Mouse (Mus musculus): ENCODE data around the gene Nat8f5. TPM values are rescaled to one million over a fixed set of nuclear protein-coding genes. Genes with fewer than 3 reads are reported as not detected.
"Not testable (repeated sequence)": the region's sequence is repeated elsewhere in the genome, so short reads cannot be mapped to it uniquely, and the experiment has no call there.

Gene Nat8f5
- polyA plus RNA-seq (2015; fragmentation: Nextera tagmentation; extraction: Ambion mirVana), result not detected in 2 replicates

DNA sequence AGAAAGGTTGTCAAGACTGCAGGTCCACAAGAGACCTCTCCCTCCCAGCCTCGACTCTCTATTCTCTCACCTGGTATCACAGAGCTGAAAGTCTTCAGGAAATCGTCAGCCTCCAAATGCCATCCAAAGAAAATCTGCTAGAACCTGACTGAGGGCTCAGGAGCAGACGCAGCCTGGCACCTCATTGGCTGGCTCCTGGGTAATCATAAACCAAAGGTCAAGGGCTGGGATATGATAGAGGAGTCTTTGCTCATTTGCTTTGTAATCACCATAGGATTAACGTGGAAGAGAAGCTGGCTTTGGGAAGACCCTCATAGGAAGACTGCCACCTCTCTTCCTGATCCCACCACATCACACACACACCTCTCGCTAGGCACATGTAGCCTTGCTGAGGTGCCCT is at the start of gene Nat8f5, which contains the start of gene Nat8f6:
Nat8f5 (minus strand) TSS at position 136 of the 400 bp plus-strand sequence.
Nat8f6 (minus strand) TSS at position 118 of the 400 bp plus-strand sequence.
- H3K4me2 ChIP-seq, result no peak within 1 kb of the TSS
- H3K36me3 ChIP-seq (ENCODE audit: poor library complexity, severe bottlenecking), result no peaks in the 10 kb centered on the region
- 91% methylated on average over 5 of the region's 5 CpGs for WGBS
- H3K27me3 ChIP-seq, result no peaks in the 10 kb centered on the region
- no peaks in the 10 kb centered on the region for H3K4me1 ChIP-seq
- H3K9me3 ChIP-seq (replicated peaks), result no peaks in the 10 kb centered on the region
- ATAC-seq, result no peak
- H3K4me3 ChIP-seq, result no peak within 1 kb of the TSS
- H3K9ac ChIP-seq, result no peak within 1 kb of the TSS
- no peak within 1 kb of the TSS for H3K27ac ChIP-seq

DNA sequence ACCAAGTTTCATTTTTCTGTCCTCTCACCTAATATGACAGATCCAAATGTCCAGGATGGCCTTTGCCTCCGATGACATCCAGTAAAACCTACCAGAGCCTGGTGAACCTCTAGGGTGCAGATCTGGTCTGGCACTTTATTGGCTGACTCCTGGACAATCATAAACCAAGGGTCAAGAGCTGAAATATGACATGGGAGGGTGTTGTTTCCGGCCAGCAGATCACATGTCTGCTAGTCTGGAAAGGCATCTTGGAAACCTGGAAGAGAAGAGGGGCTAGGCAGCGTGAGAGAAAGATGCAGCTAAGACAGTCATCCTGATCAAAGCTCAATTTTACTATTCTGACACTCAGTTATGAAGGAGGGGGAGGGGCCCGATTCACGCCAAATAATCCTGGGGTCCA is 48.2 kb upstream of the Nat8f5 start, which contains the start of gene Nat8f2:
Nat8f2 (minus strand) TSS at position 153 of the 400 bp plus-strand sequence.
- not testable (repeated sequence) for H3K27me3 ChIP-seq; H3K4me2 ChIP-seq; H3K9ac ChIP-seq; H3K4me3 ChIP-seq; H3K27ac ChIP-seq; H3K36me3 ChIP-seq (ENCODE audit: poor library complexity, severe bottlenecking); ATAC-seq; H3K4me1 ChIP-seq; H3K9me3 ChIP-seq (replicated peaks)
- WGBS, result 83% methylated on average over 5 of the region's 5 CpGs

DNA sequence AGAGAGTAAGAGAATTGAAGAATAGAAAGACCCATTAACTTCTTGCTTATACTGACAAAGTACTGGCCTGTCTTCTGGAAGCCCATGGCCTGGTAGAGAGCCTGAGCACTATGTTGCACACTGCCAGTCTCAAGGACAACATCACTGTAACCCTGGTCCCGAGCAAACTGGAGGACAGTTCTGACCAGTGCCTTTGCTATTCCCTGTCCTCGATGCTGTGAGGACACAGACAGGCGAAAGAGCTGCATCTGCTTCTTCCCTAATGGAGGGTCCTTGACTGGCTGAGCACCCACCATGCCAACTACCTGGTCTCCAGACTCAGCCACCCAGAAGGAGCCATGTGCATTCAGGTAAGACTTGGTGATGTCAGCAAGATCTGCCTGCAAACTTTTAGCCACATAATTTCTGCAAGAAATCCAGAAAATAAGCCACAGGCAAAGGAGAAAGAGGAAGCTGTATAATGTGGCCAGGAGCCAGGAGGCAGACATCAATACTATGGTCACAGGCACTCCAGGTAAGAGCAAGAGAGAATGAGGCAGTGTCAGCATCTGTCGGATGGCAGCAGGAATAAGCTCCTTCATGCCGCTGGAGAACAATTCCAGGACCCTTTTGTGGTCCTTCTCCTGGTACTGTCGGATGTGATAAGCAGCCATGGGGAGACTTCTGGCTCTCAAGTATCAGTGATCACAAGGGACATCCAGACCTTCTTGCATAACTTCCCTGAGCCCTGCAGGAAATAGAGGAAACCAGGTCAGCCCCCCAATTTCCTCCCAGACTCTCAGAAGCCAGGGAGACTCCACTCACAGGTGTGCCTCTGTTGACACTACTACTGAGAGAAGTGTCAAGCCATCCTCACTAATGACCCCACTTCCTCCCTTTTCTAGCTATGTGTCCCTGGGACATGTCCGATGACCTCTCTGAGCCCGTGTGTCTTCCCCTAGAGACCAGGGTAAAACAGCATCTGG is 47.2 kb upstream of the Nat8f5 start:
- Histone ChIP-seq H3K9me3 (replicated peaks) (no peaks in the 10 kb centered on the region), H3K36me3 (ENCODE audit: poor library complexity, severe bottlenecking) (no peaks in the 10 kb centered on the region), H3K4me1 (no peaks in the 10 kb centered on the region), H3K27me3 (no peaks in the 10 kb centered on the region), H3K4me3 (no peak overlapping the region), H3K9ac (no peak overlapping the region), H3K4me2 (no peak overlapping the region), H3K27ac (no peak overlapping the region)
- no peak for ATAC-seq
- 82% methylated on average over 8 of the region's 8 CpGs for WGBS

- 68% methylated on average over 1 of the region's 1 CpGs for WGBS
- H3K4me3 ChIP-seq, result not testable (repeated sequence)
Observed at GRCm38 (mm10) chr6:85866995-85867394, 46.2 kb upstream of the Nat8f5 start.

GRCm38 (mm10) chr6:85866166-85866565 is 45.4 kb upstream of the Nat8f5 start:
- not testable (repeated sequence) for H3K36me3 ChIP-seq (ENCODE audit: poor library complexity, severe bottlenecking); H3K4me3 ChIP-seq; H3K27me3 ChIP-seq; H3K9ac ChIP-seq; H3K4me2 ChIP-seq; H3K4me1 ChIP-seq; H3K9me3 ChIP-seq (replicated peaks); ATAC-seq; H3K27ac ChIP-seq
- 89% methylated on average over 3 of the region's 3 CpGs for WGBS

More at GRCm38 (mm10) chr6:85866995-85867394, 46.2 kb upstream of the Nat8f5 start:
- H3K4me2 ChIP-seq; H3K4me1 ChIP-seq; H3K36me3 ChIP-seq (ENCODE audit: poor library complexity, severe bottlenecking); H3K27ac ChIP-seq; H3K9ac ChIP-seq; ATAC-seq; H3K9me3 ChIP-seq (replicated peaks); H3K27me3 ChIP-seq: not testable (repeated sequence)

- not testable (repeated sequence) for H3K4me1 ChIP-seq; ATAC-seq; H3K36me3 ChIP-seq (ENCODE audit: poor library complexity, severe bottlenecking); H3K4me3 ChIP-seq; H3K9me3 ChIP-seq (replicated peaks); H3K9ac ChIP-seq; H3K4me2 ChIP-seq; H3K27ac ChIP-seq; H3K27me3 ChIP-seq
- 75% methylated on average over 6 of the region's 7 CpGs for WGBS
Observed at GRCm38 (mm10) chr6:85864900-85865639, 44.3 kb upstream of the Nat8f5 start.

GRCm38 (mm10) chr6:85863840-85864239 is 43.1 kb upstream of the Nat8f5 start:
- H3K27me3 ChIP-seq, result no peaks in the 10 kb centered on the region
- 97% methylated on average over 2 of the region's 2 CpGs for WGBS
- no peaks in the 10 kb centered on the region for H3K9me3 ChIP-seq (replicated peaks)
- H3K36me3 ChIP-seq (ENCODE audit: poor library complexity, severe bottlenecking), result no peaks in the 10 kb centered on the region
- H3K9ac ChIP-seq, result no peak overlapping the region
- H3K4me1 ChIP-seq, result no peaks in the 10 kb centered on the region
- no peak for ATAC-seq
- H3K4me2 ChIP-seq, result no peak overlapping the region
- H3K4me3 ChIP-seq, result no peak overlapping the region
- H3K27ac ChIP-seq, result no peak overlapping the region

DNA sequence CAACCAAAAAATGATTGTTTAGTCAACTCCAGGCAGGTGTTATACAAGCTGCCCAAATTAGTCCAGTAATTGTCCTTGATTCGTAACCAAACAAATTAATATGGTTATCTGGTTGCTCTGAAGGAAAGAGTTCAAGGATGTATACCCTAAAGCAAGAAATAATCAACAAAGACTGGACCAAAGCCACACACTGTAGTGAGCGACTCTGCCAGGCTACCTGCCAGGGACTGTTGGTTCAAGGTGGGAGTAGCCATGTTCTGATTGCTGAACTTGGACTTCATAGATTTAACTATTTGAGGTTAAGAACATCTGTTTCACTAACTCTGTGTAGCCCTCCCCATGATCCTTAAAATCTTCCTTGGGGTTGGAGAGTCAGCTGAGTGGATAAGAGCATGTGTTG is 42.4 kb upstream of the Nat8f5 start:
- no peak for ATAC-seq
- no peak overlapping the region for H3K4me2 ChIP-seq
- no peaks in the 10 kb centered on the region for H3K9me3 ChIP-seq (replicated peaks)
- no peak overlapping the region for H3K4me3 ChIP-seq
- H3K27ac ChIP-seq, result no peak overlapping the region
- H3K36me3 ChIP-seq (ENCODE audit: poor library complexity, severe bottlenecking), result no peaks in the 10 kb centered on the region
- H3K4me1 ChIP-seq, result no peaks in the 10 kb centered on the region
- no peaks in the 10 kb centered on the region for H3K27me3 ChIP-seq
- H3K9ac ChIP-seq, result no peak overlapping the region
- WGBS, result 81% methylated on average over 2 of the region's 2 CpGs

DNA sequence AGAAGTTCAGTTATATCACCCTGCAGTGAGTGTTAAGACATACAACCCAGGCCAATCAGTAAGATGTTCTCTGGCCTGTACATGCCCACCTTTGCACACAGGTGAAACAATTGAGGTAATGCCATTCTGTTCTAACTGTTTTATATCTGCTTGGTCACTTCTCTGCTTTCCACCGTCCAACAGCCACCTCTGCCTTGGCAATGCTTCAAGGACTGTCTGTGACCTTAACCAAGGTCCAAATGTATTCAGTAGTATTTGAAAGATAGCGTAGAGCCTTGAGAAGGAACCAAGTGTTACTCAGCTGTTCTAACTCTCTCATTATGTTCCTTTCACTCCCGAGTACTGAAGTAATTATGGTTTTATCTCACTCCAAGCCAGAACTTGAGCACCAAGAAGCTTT is 41.8 kb upstream of the Nat8f5 start:
- Histone ChIP-seq H3K4me1 (no peaks in the 10 kb centered on the region), H3K36me3 (ENCODE audit: poor library complexity, severe bottlenecking) (no peaks in the 10 kb centered on the region), H3K27me3 (no peaks in the 10 kb centered on the region), H3K9me3 (replicated peaks) (no peaks in the 10 kb centered on the region), H3K27ac (no peak overlapping the region), H3K9ac (no peak overlapping the region), H3K4me3 (no peak overlapping the region), H3K4me2 (no peak overlapping the region)
- ATAC-seq, result no peak
- WGBS, result 64% methylated on average over 3 of the region's 3 CpGs

DNA sequence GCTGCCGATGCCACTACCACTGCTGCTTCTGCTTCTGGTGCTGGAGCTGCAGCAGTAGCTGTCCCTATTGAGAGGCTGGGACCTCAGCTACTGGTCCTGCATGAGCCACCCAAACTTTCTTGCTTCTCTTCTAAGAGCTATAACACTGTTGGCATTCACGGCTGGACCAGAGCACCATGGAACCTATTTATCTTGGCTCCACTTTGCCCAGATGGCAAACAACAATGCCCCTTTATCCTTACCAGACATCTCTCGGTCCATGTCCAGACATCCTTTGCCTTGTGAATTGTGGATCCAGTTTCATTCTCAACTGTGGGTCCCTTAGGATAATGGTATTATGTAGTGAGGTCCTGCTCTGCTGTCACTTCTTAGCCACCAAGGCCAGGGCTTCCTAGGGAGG is 40.5 kb upstream of the Nat8f5 start:
- Histone ChIP-seq H3K4me1 (no peaks in the 10 kb centered on the region), H3K9me3 (replicated peaks) (no peaks in the 10 kb centered on the region), H3K27me3 (no peaks in the 10 kb centered on the region), H3K4me2 (no peak overlapping the region), H3K27ac (no peak overlapping the region), H3K36me3 (ENCODE audit: poor library complexity, severe bottlenecking) (no peaks in the 10 kb centered on the region), H3K4me3 (no peak overlapping the region), H3K9ac (no peak overlapping the region)
- WGBS, result 90% methylated on average over 3 of the region's 3 CpGs
- no peak for ATAC-seq

- WGBS, result 70% methylated on average over 1 of the region's 1 CpGs
Observed at GRCm38 (mm10) chr6:85856194-85856678, 35.5 kb upstream of the Nat8f5 start.

DNA sequence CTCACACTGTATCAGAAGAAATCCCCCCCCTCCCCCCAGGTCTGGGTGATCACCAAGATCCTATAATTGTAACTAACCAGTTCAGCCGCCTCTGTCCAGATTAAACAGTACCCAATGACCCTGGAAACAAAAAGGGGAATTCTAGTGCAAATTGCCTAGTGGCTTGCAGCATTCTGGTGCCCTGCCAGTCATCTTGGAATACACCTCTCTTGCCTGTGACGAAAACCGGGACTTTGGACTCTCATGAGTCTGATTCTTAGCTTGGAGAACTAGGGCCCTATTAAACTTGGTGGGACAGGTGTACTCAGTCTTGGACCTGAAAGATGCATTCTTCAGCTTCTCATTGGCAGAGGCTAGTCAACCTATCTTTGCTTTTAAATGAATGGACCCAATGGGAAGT is 32.7 kb upstream of the Nat8f5 start:
- no peaks in the 10 kb centered on the region for H3K4me1 ChIP-seq
- no peaks in the 10 kb centered on the region for H3K9me3 ChIP-seq (replicated peaks)
- no peaks in the 10 kb centered on the region for H3K27me3 ChIP-seq
- WGBS, result 68% methylated on average over 3 of the region's 3 CpGs
- H3K9ac ChIP-seq, result no peak overlapping the region
- H3K4me3 ChIP-seq, result no peak overlapping the region
- H3K4me2 ChIP-seq, result no peak overlapping the region
- H3K36me3 ChIP-seq (ENCODE audit: poor library complexity, severe bottlenecking), result no peaks in the 10 kb centered on the region
- ATAC-seq, result no peak
- no peak overlapping the region for H3K27ac ChIP-seq

More at GRCm38 (mm10) chr6:85856194-85856678, 35.5 kb upstream of the Nat8f5 start:
- Histone ChIP-seq H3K36me3 (ENCODE audit: poor library complexity, severe bottlenecking) (no peaks in the 10 kb centered on the region), H3K4me1 (no peaks in the 10 kb centered on the region), H3K4me3 (no peak overlapping the region), H3K27ac (no peak overlapping the region), H3K27me3 (no peaks in the 10 kb centered on the region), H3K9me3 (replicated peaks) (no peaks in the 10 kb centered on the region), H3K9ac (no peak overlapping the region), H3K4me2 (no peak overlapping the region)
- peak; percentile 24; the same call in 1 of the 2 replicates for ATAC-seq

All from forebrain, embryonic 13.5 days (tissue).